Mouse (Mus musculus) spleen, postnatal 10 days (tissue): ENCODE data around the gene Gm27021.

Experiments
- DNase-seq, 2 experiments: peaks; one replicate each; pipeline ENCODE4 v3.0.0; 2021 to 2022; ENCODE audit warnings: low spot score in 2 of 2

The Gm27021 gene

DNA sequence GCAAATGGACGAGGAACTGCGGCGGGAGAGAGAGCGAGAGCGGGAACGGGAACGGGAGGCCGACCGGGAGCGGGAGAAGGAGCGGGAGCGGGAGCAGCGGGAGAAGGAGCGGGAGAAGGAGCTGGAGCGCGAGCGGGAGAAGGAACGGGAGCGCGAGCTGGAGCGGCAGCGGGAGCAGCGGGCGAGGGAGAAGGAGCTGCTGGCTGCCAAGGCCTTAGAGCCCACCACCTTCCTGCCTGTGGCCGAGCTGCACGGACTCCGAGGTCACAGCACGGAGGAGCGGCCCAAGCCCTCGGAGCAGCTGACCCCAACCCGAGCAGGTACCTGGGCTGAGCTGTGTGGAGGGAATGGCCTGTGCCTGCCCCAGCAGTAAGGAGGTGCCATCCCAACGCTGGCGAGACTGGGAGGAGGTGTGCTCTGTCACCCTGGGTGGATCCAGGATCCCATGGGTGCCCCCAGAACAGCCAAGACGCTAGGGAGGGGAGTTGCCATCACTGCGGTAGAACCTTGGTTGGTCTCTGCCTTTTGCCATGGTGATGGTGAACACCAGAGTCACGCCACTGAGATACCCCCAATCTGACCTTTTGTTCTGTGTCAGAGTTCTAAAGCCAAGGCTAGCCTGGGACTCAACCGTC lies 99.6 kb downstream of the Gm27021 start:
- DNase-seq, result no peak

DNA sequence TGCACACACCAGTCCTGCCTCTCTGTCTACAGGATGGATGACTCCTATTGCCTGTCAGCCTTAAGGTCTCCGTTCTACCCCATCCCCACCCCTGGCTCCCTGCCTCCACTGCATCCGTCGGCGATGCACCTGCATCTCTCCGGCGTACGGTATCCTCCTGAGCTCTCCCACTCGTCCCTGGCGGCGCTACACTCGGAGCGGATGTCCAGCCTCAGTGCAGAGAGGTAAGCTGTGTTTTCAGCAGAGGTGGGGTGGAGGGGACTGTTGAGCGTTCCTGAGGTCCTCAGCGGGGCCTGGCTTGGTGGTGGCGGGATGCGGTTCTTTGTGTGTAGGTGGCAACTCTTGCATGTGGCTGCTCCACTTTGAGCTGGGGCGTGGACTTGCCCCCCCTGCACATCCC lies 100.1 kb downstream of the Gm27021 start:
- DNase-seq, result no peak

DNA sequence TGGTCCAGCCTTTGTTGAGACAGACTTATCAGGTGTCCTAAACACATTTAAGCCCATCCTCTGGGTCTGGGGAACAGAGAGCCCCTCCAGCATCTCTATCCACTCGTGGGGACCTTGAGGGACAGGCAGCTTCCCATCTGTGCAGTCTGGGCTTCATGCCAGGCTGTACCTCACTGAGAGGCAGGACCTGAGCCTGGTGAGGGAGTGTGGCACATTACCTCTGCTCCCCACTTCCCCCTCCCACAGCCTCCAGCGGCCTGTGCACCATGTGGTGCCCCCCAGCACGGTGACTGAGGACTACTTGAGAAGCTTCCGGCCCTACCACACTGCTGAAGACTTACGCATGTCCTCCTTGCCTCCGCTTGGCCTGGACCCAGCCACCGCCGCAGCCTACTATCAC lies 101.2 kb downstream of the Gm27021 start:
- no peak for DNase-seq

DNA sequence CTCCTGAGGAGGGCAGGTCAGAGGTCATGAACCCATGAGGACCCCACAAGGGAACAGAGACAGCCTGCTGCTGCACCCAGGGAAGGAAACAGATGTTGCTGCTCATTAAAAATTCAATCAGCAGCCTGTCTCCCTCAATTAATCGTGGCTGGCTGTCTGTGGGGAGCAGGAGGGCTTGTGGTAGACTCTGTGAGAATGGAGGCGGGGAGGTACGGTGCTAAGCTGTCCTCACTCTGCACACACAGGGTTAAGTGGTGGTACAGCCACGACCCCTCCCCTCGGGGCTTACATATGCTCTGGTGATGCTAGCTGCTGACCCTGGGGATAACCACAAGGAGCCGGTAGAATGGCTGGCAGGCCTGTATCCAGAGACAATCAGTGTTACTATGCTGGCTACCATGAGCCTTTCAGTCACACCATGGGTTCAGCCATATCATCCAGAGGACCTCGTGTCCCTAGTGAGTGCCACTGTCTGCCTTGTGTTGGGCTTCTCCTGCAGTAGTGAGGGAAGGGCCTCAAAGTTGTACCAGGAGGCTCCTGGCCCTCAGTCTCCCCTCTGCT lies 102.6 kb downstream of the Gm27021 start:
- DNase-seq, result no peak

DNA sequence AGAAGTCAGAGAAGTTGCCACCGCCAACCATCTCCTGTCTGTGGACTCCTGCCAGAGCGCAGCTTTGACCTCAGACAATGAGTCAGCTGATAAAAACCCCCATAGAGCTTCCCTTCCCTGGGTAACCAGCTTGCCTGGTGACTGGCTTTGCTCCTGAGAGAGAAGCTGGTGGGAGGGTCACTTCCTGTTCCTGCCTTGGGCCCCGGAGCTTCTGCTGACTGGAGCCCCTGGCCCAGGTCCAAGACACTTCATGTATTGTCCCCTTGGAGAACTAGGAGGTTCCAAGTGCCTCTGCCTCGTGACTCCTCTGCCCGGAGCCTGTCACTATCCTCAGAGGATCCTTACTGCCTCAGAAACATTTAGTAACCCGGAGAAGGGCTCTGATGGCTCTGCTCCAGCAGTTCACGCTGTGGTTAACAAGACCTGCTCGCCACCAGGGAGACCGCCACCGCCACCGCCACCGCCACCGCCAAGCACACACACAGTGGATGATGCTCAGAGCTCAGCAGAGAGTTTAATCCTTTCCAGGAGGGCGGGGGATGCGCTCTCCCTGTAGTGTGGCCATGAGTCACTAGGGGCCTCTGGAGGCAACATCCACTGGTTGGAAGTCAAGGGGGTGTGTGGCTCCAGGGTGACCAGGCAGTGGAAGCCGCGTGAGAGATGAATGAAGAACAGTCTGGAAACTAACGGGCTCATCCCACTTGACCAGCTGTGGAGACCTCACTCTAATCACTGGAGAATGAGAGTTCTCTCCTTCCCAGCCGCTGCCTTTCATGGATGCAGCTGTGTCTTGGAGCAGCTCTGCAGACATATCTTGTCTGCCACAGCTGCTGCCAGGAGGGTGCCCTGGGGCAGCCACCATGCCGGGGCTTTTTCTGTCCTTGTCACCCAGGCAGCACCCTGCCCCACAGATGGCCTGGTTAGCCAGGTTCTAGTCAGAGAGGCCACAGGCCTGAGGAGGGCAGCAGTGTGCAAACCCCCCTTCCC lies 103.7 kb downstream of the Gm27021 start:
- peak in 1 of 2 experiments; percentile 72 for DNase-seq

DNA sequence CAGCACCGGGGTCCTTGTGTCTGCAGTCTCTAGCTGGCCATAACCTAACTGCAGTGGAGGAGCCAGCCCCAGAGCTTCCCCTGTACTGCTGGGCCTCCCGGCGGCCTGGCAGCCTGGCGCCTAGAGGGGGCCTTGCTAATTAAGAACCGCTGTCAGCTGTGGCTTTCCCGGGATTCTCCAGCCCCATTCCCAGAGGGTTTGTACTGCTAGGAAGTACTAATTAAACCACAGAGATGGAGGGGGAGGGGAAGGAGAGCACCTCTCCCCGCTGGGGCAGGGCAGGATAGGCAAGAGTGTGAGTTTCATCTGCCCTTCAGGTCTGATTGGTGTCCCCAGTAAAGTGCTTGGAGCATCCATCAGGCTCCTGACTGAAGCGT lies 104.5 kb downstream of the Gm27021 start:
- no peak for DNase-seq

DNA sequence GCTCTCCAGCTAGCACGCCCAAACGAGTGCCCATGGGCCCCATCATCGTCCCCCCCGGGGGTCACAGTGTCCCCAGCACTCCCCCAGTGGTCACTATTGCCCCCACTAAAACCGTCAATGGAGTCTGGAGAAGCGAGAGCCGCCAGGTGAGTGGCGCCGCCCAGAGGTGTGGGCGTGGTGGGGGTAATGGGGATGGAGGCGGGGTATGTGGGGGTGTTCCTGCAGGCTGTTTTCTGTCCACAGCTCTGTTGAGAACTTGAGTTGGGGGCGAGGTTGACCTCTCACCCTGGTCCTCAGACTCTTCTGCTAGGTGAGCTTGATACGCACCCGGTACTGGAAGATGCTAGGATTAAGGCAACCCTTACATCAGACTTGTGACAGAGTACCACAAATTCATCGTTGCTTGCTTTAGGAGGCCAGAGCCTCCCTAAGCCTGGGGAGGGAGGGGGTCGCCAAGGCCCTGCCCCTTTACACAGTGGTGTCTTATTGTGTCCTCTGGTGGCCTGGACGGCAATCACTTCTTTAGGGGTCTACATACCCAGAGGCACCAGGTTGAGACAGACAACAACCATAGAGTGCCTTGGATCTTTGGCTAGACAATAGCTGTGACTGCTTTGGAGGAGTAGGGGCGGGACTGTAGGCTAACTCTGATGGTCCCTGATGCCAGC lies 105.1 kb downstream of the Gm27021 start:
- DNase-seq, result no peak

DNA sequence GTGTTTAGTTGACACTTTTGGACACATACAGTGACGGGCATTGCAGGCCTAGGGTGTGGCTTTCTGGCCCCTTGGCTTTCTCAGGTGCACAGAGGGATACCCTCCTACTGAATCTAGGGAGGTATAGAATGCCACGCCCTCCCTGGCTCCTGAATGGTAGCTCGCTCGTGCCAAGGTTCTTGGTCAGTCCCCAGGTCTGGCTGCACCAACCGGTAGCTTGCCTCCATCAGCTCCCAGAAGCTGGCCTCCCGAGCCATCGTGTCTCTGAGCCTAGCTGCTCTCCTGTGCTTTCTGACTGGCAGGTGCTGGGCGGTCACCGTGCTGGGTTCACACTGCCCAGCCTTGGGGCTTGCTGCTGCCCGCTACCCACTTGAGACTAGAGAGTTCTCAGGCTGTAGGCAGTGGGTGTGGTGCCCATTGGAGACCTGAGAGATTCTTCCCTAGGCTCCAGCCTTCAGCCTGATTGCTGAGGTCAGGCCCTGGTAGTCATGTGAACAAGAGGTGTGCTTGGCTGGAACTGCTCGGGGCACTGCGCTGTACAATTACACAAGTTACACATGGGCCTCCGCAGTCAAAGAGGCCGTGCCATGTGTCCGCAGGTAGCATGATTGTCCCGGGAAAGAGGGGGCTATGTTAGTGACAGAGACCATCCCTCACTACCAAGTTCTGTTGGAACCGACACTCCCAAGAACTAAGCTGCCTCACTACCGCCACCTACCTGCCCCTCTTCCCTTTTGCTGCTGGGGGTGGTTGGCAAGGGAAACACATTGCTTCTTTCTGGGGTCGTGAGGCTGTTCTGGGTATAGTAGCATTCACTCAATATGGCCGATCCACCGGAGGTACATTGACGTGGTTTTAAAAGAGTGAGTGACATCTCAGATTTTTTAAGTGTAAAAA lies 106.1 kb downstream of the Gm27021 start:
- peak in 1 of 2 experiments; percentile 63 for DNase-seq

DNA sequence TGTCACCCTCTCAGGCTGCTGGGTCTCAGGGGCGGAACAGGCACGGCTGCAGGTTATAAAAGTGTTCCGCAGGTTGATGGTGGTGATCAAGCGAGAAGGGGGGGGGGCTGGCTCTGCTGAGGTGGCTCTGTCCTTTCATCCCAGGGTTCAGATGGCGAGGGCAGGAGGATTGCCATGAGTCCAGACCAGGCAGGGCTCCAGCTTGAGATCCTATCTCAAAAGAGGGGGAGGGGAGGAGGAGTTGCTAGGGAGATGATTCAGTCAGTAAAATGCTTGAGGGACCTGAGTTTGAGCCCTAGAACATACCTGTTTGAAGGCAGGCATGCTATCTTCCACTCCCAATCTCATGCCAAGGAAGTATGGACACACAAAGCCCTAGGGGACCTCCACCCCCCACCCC lies 107.3 kb downstream of the Gm27021 start:
- no peak for DNase-seq

DNA sequence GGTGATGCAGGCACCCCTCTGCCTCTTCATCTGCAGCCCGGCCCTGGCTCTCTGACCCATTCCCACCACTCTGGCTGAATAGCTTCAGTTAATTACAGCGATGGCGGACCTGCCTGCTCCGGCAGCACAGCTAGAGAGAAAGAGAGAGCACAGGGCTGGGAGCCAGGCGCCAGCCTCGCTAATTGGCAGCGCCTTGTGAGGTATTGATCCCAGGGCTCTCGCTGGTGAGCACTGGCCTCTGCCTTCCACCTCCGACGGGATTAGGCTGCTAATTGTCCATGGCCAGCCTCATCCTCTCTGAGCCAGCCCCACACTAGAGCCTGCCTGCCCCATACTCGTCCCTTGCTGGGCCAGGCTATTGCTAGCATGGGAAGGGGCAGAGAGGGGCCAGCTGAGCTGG lies 108.2 kb downstream of the Gm27021 start:
- DNase-seq, result no peak
